Mouse (Mus musculus) stomach, embryonic 14.5 days (tissue): ENCODE measurements around the gene Pkhd1. TPM values are rescaled to one million over a fixed set of nuclear protein-coding genes. Genes with fewer than 3 reads are reported as not detected.

Experiments
- ATAC-seq: fragments of 200-750 bp; cut with Nextera tagmentation; 2 replicates; pipeline ENCODE4 v1.8.0; 2017; ENCODE audit warnings: low read depth, moderate TSS enrichment; ENCODE audit not compliant: insufficient number of reproducible peaks, insufficient read depth, low FRiP score
- H3K27ac ChIP-seq: fragments of 300-500 bp; sonication (generic); 2 replicates; pipeline ENCODE4 v1.5.1; 2014; ENCODE audit warnings: mild to moderate bottlenecking, low read length, moderate library complexity, mixed read lengths
- H3K27me3 ChIP-seq: fragments of 300-500 bp; sonication (generic); 2 replicates; pipeline ENCODE4 v1.6.1; 2014; ENCODE audit warnings: low read length, control low read depth, mixed read lengths; ENCODE audit not compliant: control insufficient read depth, insufficient read depth
- H3K36me3 ChIP-seq: fragments of 300-500 bp; sonication (generic); 2 replicates; pipeline ENCODE4 v1.6.1; 2014; ENCODE audit warnings: mild to moderate bottlenecking, control low read depth, low read length, moderate library complexity, mixed read lengths; ENCODE audit not compliant: control insufficient read depth, insufficient read depth
- H3K4me1 ChIP-seq: fragments of 300-500 bp; sonication (generic); 2 replicates; pipeline ENCODE4 v1.6.1; 2014; ENCODE audit warnings: low read length, control low read depth, mixed read lengths; ENCODE audit not compliant: control insufficient read depth, insufficient read depth
- H3K4me2 ChIP-seq: fragments of 300-500 bp; sonication (generic); replicated peaks from 2 replicates; pipeline ENCODE4 v1.6.1; 2014; ENCODE audit warnings: low read depth, low read length, control low read depth
- H3K4me3 ChIP-seq: fragments of 300-500 bp; sonication (generic); 2 replicates; pipeline ENCODE4 v1.5.1; 2014; ENCODE audit warnings: low read depth, low read length, control low read depth
- H3K9ac ChIP-seq: fragments of 300-500 bp; sonication (generic); replicated peaks from 2 replicates; pipeline ENCODE4 v1.6.1; 2014; ENCODE audit warnings: low read depth, mild to moderate bottlenecking, control low read depth, low read length, moderate library complexity, mixed read lengths
- H3K9me3 ChIP-seq: fragments of 300-500 bp; sonication (generic); 2 replicates; pipeline ENCODE4 v1.6.1; 2016; ENCODE audit warnings: low read depth, low read length, control low read depth; ENCODE audit not compliant: control insufficient read depth
- WGBS: fragments of 180-500 bp; shearing (Covaris S2); extraction: QIAGEN DNeasy Blood & Tissue Kit; methylation state at CpG from one replicate; pipeline ENCODE4 v1.1.7; 2014; 5-methylcytosine and 5-hydroxymethylcytosine counted together
- polyA plus RNA-seq: library from polyadenylated mRNA; unstranded; fragments of >200 nt; fragmentation: Nextera tagmentation; extraction: Ambion mirVana; gene quantifications from 2 replicates; pipeline ENCODE4 v1.2.1, GENCODE M21; 2014

Pkhd1 gene
- polyA plus RNA-seq, 1 experiment from 2014 or later = 1.1 TPM

DNA sequence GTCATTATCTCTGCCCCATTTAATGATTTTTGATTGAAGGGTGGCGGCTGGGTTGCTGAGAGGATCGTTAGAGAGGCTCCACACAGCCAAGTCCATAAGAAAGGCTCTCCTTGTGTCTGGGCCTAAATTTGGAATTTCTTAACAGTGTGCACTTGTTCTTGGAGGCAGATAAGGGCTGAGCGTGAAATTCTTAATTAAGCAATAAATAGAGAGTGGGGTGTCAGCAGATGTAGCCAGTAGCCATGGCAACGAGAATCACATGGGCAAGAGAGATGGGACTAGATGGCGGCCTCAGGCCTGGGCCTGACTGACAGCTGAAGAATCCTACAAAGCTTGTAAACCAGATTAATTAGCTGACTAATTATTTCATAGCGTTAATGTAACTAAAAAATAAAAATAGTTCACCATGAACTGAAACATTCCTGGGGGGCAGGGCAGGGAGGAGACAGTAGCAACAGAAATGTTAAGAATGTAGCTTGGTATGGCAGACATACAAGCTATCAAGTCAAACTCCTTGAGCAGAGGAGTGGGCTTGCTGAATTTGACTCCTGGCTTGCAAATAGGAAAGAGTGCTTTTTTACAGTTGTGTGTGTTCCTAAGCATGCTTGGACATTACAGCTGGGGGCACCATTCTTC is 314.8 kb downstream of the Pkhd1 start:
- H3K4me3 ChIP-seq = no peak overlapping the region
- 78% methylated on average over 6 of the region's 6 CpGs for WGBS
- H3K4me1 ChIP-seq = no peaks in the 10 kb centered on the region
- H3K4me2 ChIP-seq = no peak overlapping the region
- H3K27ac ChIP-seq = no peak overlapping the region
- ATAC-seq = no peak
- H3K36me3 ChIP-seq = no peaks in the 10 kb centered on the region
- H3K9me3 ChIP-seq = no peaks in the 10 kb centered on the region
- H3K27me3 ChIP-seq = no peaks in the 10 kb centered on the region
- no peak overlapping the region for H3K9ac ChIP-seq

DNA sequence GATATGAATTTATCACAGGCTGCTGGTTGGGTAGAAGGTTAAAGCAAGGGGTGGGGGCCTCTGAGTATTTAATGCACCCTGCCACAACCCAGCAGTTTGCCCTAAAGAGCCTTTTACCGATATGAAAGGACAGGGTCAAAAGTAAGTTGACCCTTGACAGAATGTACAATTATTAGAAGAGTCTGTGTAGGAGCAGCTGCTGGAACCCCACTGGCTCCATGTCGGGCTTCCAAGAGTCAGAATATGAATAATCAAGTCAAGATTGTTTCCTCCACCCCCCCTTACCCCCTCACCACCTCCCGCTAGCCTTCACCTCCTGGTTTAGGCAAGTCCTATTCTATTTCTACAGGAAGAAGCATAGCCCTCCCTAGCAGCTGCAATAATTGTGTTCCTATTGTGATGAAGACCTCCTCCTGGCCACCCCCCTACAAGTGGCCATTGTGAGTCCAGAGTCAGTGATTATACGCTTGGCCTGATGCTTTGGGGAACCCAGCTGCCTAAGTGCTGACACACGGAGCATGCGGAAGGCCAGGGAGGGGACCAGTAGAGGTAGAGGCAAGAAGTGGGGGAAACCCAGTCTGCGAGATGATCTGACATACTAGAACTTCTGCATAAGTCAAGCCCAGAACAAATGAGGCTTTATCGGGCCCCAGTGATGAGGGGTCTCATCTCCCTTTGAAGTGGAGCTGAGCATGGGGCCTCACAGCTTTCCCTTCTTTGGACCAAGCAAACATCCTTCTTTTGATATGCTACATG is 315.5 kb downstream of the Pkhd1 start:
- Histone ChIP-seq H3K9ac (no peak overlapping the region), H3K9me3 (no peaks in the 10 kb centered on the region), H3K4me2 (no peak overlapping the region), H3K4me1 (no peaks in the 10 kb centered on the region), H3K27me3 (no peaks in the 10 kb centered on the region), H3K27ac (no peak overlapping the region), H3K36me3 (no peaks in the 10 kb centered on the region), H3K4me3 (no peak overlapping the region)
- 76% methylated on average over 8 of the region's 8 CpGs for WGBS
- no peak for ATAC-seq

DNA sequence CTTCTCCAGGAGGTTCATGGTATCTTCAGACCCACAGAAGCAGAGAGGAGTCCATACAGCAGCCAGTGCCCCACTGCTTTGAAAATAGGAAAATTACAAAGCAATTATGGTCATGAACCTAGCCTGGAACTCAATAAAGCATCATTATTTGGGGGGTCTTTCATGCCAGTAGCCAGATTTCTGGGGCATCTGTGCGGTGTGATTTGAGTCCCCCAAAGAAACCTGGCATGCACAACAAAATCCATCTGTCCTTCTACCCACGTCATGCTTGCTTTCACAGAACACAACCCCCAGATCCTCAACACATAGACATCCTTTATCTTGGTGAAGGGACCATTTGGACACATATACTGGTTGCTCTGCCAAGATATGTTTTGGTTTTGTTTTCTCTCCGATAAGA is 316.2 kb downstream of the Pkhd1 start:
- 77% methylated on average over 3 of the region's 3 CpGs for WGBS
- H3K9me3 ChIP-seq = no peaks in the 10 kb centered on the region
- no peak overlapping the region for H3K4me3 ChIP-seq
- H3K4me2 ChIP-seq = no peak overlapping the region
- no peak overlapping the region for H3K27ac ChIP-seq
- ATAC-seq = no peak
- H3K36me3 ChIP-seq = no peaks in the 10 kb centered on the region
- H3K9ac ChIP-seq = no peak overlapping the region
- no peaks in the 10 kb centered on the region for H3K4me1 ChIP-seq
- no peaks in the 10 kb centered on the region for H3K27me3 ChIP-seq

DNA sequence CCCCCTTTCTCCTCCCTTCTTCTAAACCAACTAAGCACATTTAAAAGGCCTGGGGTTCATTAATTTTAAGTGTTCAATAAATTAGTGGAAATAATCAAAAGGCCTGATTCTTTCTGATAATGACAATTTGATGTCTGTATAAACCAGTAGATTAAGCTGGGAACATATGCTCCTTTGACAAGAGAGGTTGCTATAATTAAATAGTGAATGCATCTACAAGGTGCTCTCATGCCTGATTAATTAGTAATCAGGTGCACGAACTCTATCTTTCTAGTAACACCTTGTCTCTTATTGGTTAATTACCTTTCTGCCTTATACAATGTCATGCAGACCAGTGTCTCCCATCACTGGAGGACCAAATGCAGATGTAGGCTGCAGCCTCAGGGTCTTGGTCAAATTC is 329.2 kb downstream of the Pkhd1 start:
- no peak overlapping the region for H3K9ac ChIP-seq
- ATAC-seq = no peak
- H3K27ac ChIP-seq = no peak overlapping the region
- H3K27me3 ChIP-seq = no peaks in the 10 kb centered on the region
- 69% methylated on average over 1 of the region's 1 CpGs for WGBS
- no peaks in the 10 kb centered on the region for H3K4me1 ChIP-seq
- no peak overlapping the region for H3K4me3 ChIP-seq
- H3K4me2 ChIP-seq = no peak overlapping the region
- H3K9me3 ChIP-seq = no peaks in the 10 kb centered on the region
- H3K36me3 ChIP-seq = no peaks in the 10 kb centered on the region

DNA sequence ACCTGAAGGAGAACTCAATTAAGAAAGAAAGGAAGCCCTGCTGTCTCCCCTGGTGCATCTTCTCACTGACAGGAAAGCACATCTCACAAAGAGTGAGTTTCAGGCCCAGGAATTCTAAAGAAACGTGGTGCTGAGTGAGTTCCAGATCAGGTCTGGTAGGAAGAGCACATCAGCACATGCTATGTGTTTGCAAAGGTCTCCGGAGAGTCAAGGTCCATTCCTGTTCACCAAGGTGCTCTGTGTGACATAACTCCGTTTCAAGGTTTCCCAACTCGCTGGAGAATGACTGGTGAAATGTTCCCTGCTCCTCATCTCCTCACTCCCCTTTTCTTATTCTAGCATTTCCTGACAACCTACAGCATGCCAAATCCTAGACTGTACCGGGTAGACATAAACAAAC is 357.5 kb downstream of the Pkhd1 start:
- Histone ChIP-seq H3K27me3 (no peaks in the 10 kb centered on the region), H3K36me3 (no peaks in the 10 kb centered on the region), H3K4me2 (no peak overlapping the region), H3K4me1 (no peaks in the 10 kb centered on the region), H3K9ac (no peak overlapping the region), H3K4me3 (no peak overlapping the region), H3K27ac (no peak overlapping the region), H3K9me3 (no peaks in the 10 kb centered on the region)
- 65% methylated on average over 5 of the region's 5 CpGs for WGBS
- no peak for ATAC-seq

DNA sequence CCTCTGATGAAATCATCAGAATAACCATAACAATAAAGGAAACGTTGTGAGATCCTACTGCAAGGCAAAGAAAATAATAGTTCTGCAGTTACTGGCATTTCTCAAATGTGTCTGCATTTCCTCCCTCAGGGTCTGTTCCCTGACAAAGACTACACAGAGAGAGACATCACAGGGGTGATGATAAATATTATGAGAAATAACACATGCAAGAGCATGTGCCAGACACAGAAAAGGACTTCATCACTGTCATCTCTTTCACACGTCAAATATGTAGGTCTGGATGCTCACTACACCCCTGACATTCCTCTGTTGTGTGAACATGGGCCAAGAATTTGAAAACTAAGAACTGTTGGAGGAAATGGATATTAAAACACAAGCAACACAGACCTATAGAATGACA is 369.7 kb downstream of the Pkhd1 start:
- H3K27me3 ChIP-seq = no peaks in the 10 kb centered on the region
- no peak for ATAC-seq
- H3K4me1 ChIP-seq = no peaks in the 10 kb centered on the region
- H3K4me2 ChIP-seq = no peak overlapping the region
- no peak overlapping the region for H3K4me3 ChIP-seq
- no peak overlapping the region for H3K27ac ChIP-seq
- WGBS = 57% methylated on average over 2 of the region's 2 CpGs
- H3K9me3 ChIP-seq = no peaks in the 10 kb centered on the region
- no peaks in the 10 kb centered on the region for H3K36me3 ChIP-seq
- no peak overlapping the region for H3K9ac ChIP-seq

DNA sequence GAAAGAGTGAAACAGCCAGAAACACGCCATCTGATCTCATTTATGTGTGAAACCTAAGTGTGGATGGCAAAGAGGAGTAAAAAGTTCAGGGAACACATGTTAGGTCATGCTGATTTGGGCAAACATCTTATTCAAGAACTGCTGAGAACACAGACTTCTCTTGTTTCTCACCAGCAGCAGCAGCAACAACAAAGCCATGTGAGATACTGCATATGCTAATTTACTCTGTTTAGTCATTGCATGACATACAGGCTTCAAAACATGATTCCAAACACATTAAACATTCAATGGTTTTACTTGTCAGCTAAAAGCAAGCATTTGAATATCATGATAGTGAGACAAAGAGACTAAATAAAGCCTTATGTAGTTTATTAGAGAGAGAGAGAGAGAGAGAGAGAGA is 401.2 kb downstream of the Pkhd1 start:
- no peak overlapping the region for H3K27ac ChIP-seq
- ATAC-seq = no peak
- no peak overlapping the region for H3K9ac ChIP-seq
- no peak overlapping the region for H3K4me3 ChIP-seq
- H3K4me1 ChIP-seq = no peaks in the 10 kb centered on the region
- H3K27me3 ChIP-seq = no peaks in the 10 kb centered on the region
- H3K4me2 ChIP-seq = no peak overlapping the region
- H3K9me3 ChIP-seq = no peaks in the 10 kb centered on the region
- 79% methylated on average over 1 of the region's 1 CpGs for WGBS
- no peaks in the 10 kb centered on the region for H3K36me3 ChIP-seq

DNA sequence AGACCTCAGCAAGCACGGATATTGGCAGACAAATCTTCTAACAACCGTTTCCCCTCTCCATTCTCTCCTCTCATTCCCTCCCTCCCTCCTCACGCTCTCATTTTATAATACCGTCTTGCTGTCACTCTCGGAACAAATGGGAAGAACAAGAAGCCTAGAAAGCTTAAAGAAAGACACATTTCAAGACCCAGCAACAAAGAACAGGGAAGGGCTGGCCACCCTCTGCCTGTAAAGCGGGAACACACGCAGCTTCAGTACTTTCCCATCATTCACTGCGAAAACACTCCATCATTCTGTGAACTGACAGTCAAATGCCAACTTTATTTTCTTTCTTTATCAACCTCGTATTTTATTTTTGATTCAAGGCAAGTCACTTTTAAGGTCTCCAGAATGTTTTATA is 427.4 kb downstream of the Pkhd1 start:
- H3K4me3 ChIP-seq = no peak overlapping the region
- 38% methylated on average over 9 of the region's 9 CpGs for WGBS
- no peaks in the 10 kb centered on the region for H3K9me3 ChIP-seq
- no peak for ATAC-seq
- no peaks in the 10 kb centered on the region for H3K4me1 ChIP-seq
- H3K4me2 ChIP-seq = no peak overlapping the region
- H3K27me3 ChIP-seq = no peaks in the 10 kb centered on the region
- no peaks in the 10 kb centered on the region for H3K36me3 ChIP-seq
- no peak overlapping the region for H3K27ac ChIP-seq
- H3K9ac ChIP-seq = no peak overlapping the region

DNA sequence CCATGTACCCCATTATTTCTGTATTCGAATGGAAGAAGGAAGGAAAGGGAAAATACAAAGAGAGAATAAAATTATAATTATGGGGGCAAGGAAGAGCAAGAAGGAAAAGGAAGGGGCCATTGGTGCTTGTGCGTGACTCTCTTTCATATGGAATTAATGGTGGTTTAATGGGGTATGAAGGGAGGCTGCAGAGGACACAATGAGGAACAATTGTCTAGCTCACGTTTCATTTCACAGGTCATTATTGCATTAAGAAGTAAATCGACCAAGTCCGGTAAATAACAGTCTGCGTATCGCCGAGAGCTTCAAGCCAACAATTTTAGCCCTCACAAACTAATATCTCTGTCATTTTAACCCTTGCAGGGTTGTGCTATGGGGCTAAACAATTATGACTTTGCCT is 437.7 kb downstream of the Pkhd1 start:
- no peak overlapping the region for H3K27ac ChIP-seq
- H3K4me3 ChIP-seq = no peak overlapping the region
- no peak for ATAC-seq
- H3K27me3 ChIP-seq = no peaks in the 10 kb centered on the region
- no peak overlapping the region for H3K9ac ChIP-seq
- no peaks in the 10 kb centered on the region for H3K4me1 ChIP-seq
- WGBS = 82% methylated on average over 8 of the region's 8 CpGs
- H3K36me3 ChIP-seq = no peaks in the 10 kb centered on the region
- H3K4me2 ChIP-seq = no peak overlapping the region
- no peaks in the 10 kb centered on the region for H3K9me3 ChIP-seq
